Mouse (Mus musculus) midbrain, embryonic 10.5 days (tissue): ENCODE measurements at regions not wholly inside any gene's neighbourhood (a gene's known extent, or its start where the extent isn't known, plus 50 kb on each side); places are given as distances from the start of the nearest gene placed in this dataset.

ENCODE experiments used
- DNase-seq: peaks from one replicate; pipeline ENCODE4 v3.0.0-alpha.2; 2017; ENCODE audit warnings: low spot score
- H3K27ac ChIP-seq: fragments of 300-500 bp; sonication (generic); replicated peaks from 2 replicates; pipeline ENCODE4 v1.5.1; 2016; ENCODE audit warnings: mild to moderate bottlenecking
- H3K27me3 ChIP-seq: fragments of 300-500 bp; sonication (generic); 2 replicates; pipeline ENCODE4 v1.6.1; 2016; ENCODE audit warnings: low read depth, mild to moderate bottlenecking; ENCODE audit not compliant: poor library complexity, severe bottlenecking
- H3K36me3 ChIP-seq: fragments of 300-500 bp; sonication (generic); 2 replicates; pipeline ENCODE4 v1.6.1; 2016; ENCODE audit warnings: mild to moderate bottlenecking, moderate library complexity
- H3K4me1 ChIP-seq: fragments of 300-500 bp; sonication (generic); 2 replicates; pipeline ENCODE4 v1.6.1; 2016
- H3K4me3 ChIP-seq: fragments of 300-500 bp; sonication (generic); 2 replicates; pipeline ENCODE4 v1.5.1; 2016; ENCODE audit warnings: mild to moderate bottlenecking, moderate library complexity
- H3K9me3 ChIP-seq: fragments of 300-500 bp; sonication (generic); replicated peaks from 2 replicates; pipeline ENCODE4 v1.6.1; 2016; ENCODE audit warnings: mild to moderate bottlenecking
- WGBS: fragments of 180-500 bp; shearing (Covaris S2); methylation state at CpG from one replicate; pipeline ENCODE4 v1.1.7; 2016; 5-methylcytosine and 5-hydroxymethylcytosine counted together

GRCm38 (mm10) chr6:47391014-47391802 lies 62.0 kb upstream of the Cul1 start:
- no peaks in the 10 kb centered on the region for H3K27me3 ChIP-seq
- no peak for DNase-seq
- H3K36me3 ChIP-seq: no peaks in the 10 kb centered on the region
- 71% methylated on average over 3 of the region's 3 CpGs for WGBS
- H3K9me3 ChIP-seq: no peaks in the 10 kb centered on the region
- H3K4me3 ChIP-seq: no peak overlapping the region
- H3K4me1 ChIP-seq: peaks cover 15% of the 10 kb centered on the region
- no peak overlapping the region for H3K27ac ChIP-seq

- DNase-seq: no peak
- H3K4me1 ChIP-seq: peaks cover 5% of the 10 kb centered on the region
- no peak overlapping the region for H3K27ac ChIP-seq
- no peaks in the 10 kb centered on the region for H3K9me3 ChIP-seq
- H3K36me3 ChIP-seq: no peaks in the 10 kb centered on the region
- no peak overlapping the region for H3K4me3 ChIP-seq
- H3K27me3 ChIP-seq: no peaks in the 10 kb centered on the region
- WGBS: 44% methylated on average over 5 of the region's 5 CpGs
Observed at GRCm38 (mm10) chr6:47395465-47396337, 57.5 kb upstream of the Cul1 start.
